8 mouse cellular contexts compared by ENCODE assay signal in genomic region chr2:11705201-11706025, GRCm38 (mm10). TPM values are rescaled to one million over a fixed set of nuclear protein-coding genes. Genes with fewer than 3 reads are reported as not detected.
DNase-seq lines count a peak whose midpoint lies in the region; ATAC-seq and TF ChIP-seq lines count a peak whose summit lies in the region.

Il15ra (plus strand) TSS chr2:11705290.

- TF ChIP-seq POLR2A in bone marrow, adult 2 months (IDR thresholded peaks at IDR 0.05; ENCODE audit: borderline replicate concordance, control insufficient read depth, low read depth, low read length): peak; percentile 47; the same call in 1 of the 2 replicates

- H3K4me2 ChIP-seq in forebrain, embryonic 11.5 days (ENCODE audit: low read depth, low read length, severe bottlenecking): peak within 1 kb of the TSS; percentile 94
- H3K4me2 ChIP-seq in heart, embryonic 14.5 days (ENCODE audit: low read length): peak within 1 kb of the TSS; percentile 98
- peak within 1 kb of the TSS; percentile 71 for H3K4me2 ChIP-seq in liver, embryonic 15.5 days
- H3K4me2 ChIP-seq in neural tube, embryonic 11.5 days (ENCODE audit: low read depth): peak within 1 kb of the TSS; percentile 99
- peak within 1 kb of the TSS; percentile 99 for H3K4me2 ChIP-seq in stomach, postnatal 0 days (replicated peaks; ENCODE audit: low read depth)

- DNase-seq in CD4-positive, CD25-positive, alpha-beta regulatory T cell, adult 2 months (ENCODE audit: low read depth, low spot score): peak; percentile 79
- peak; percentile 70 for DNase-seq in forebrain, embryonic 11.5 days (ENCODE audit: low spot score)
- DNase-seq in kidney, postnatal 10 days: peak; percentile 87
- DNase-seq in neural tube, embryonic 11.5 days (ENCODE audit: low spot score): peak; percentile 48
- DNase-seq in stomach, postnatal 0 days (ENCODE audit: low spot score): peak; percentile 74

- no peaks in the 10 kb centered on the region for H3K36me3 ChIP-seq in forebrain, embryonic 11.5 days (ENCODE audit: control insufficient read depth, insufficient read depth, low read length)
- H3K36me3 ChIP-seq in heart, embryonic 14.5 days (ENCODE audit: control insufficient read depth, insufficient read depth, low read length): no peaks in the 10 kb centered on the region
- no peaks in the 10 kb centered on the region for H3K36me3 ChIP-seq in liver, embryonic 15.5 days (replicated peaks)
- no peaks in the 10 kb centered on the region for H3K36me3 ChIP-seq in neural tube, embryonic 11.5 days (ENCODE audit: control insufficient read depth, insufficient read depth, low read length)
- no peaks in the 10 kb centered on the region for H3K36me3 ChIP-seq in stomach, postnatal 0 days (ENCODE audit: control insufficient read depth, insufficient read depth, low read length)

- 1% methylated on average over 37 of the region's 37 CpGs for WGBS in bone marrow, adult 2 months
- WGBS in forebrain, embryonic 11.5 days: 1% methylated on average over 37 of the region's 37 CpGs
- WGBS in heart, embryonic 14.5 days: under 1% methylated on average over 37 of the region's 37 CpGs
- WGBS in liver, embryonic 15.5 days (ENCODE audit: insufficient replicate concordance): under 1% methylated on average over 37 of the region's 37 CpGs
- WGBS in neural tube, embryonic 11.5 days: under 1% methylated on average over 37 of the region's 37 CpGs
- under 1% methylated on average over 37 of the region's 37 CpGs for WGBS in stomach, postnatal 0 days

- ATAC-seq in forebrain, embryonic 11.5 days (replicated peaks; ENCODE audit: low FRiP score): peak; percentile 57
- peak; percentile 80 for ATAC-seq in heart, embryonic 14.5 days (ENCODE audit: insufficient number of reproducible peaks, insufficient read depth, low FRiP score, low read depth)
- ATAC-seq in liver, embryonic 15.5 days (ENCODE audit: insufficient read depth): peak; percentile 64
- peak; percentile 56 for ATAC-seq in neural tube, embryonic 11.5 days (ENCODE audit: insufficient read depth, low FRiP score, low TSS enrichment)
- ATAC-seq in stomach, postnatal 0 days (ENCODE audit: low FRiP score, low TSS enrichment): peak; percentile 75

- peak within 1 kb of the TSS; percentile 95 for H3K4me3 ChIP-seq in bone marrow, adult 2 months (replicated peaks; ENCODE audit: control insufficient read depth, low read depth, low read length)
- H3K4me3 ChIP-seq in forebrain, embryonic 11.5 days (ENCODE audit: low read depth, low read length): peak within 1 kb of the TSS; percentile 55
- H3K4me3 ChIP-seq in heart, embryonic 14.5 days (ENCODE audit: control insufficient read depth in 1 of 2, insufficient read depth in 1 of 2, low read depth in 1 of 2, low read length in 2 of 2): peak within 1 kb of the TSS; percentile 81 to 85
- peak within 1 kb of the TSS; percentile 64 for H3K4me3 ChIP-seq in liver, embryonic 15.5 days (replicated peaks)
- peak within 1 kb of the TSS; percentile 64 for H3K4me3 ChIP-seq in neural tube, embryonic 11.5 days (ENCODE audit: low read depth, low read length)
- peak within 1 kb of the TSS; percentile 76 for H3K4me3 ChIP-seq in stomach, postnatal 0 days (ENCODE audit: low read depth, low read length)

- TF ChIP-seq CTCF in bone marrow, adult 2 months (IDR thresholded peaks at IDR 0.05; ENCODE audit: control insufficient read depth, insufficient read depth, low read length): no peak
- TF ChIP-seq CTCF in stomach, postnatal 0 days (IDR thresholded peaks at IDR 0.05; ENCODE audit: low read depth): no peak; the same call in 1 of the 2 replicates

- peak within 1 kb of the TSS; percentile 54 for H3K9ac ChIP-seq in forebrain, embryonic 11.5 days (ENCODE audit: low read length)
- peak within 1 kb of the TSS; percentile 80 for H3K9ac ChIP-seq in heart, embryonic 14.5 days (ENCODE audit: low read length)
- H3K9ac ChIP-seq in liver, embryonic 15.5 days: peak within 1 kb of the TSS; percentile 55
- H3K9ac ChIP-seq in neural tube, embryonic 11.5 days (ENCODE audit: low read length): peak within 1 kb of the TSS; percentile 59
- H3K9ac ChIP-seq in stomach, postnatal 0 days (ENCODE audit: low read length): peak within 1 kb of the TSS; percentile 73

- no peaks in the 10 kb centered on the region for H3K9me3 ChIP-seq in forebrain, embryonic 11.5 days (ENCODE audit: control insufficient read depth, low read length)
- no peaks in the 10 kb centered on the region for H3K9me3 ChIP-seq in heart, embryonic 14.5 days (ENCODE audit: control insufficient read depth, low read length)
- H3K9me3 ChIP-seq in liver, embryonic 15.5 days (replicated peaks): no peaks in the 10 kb centered on the region
- H3K9me3 ChIP-seq in neural tube, embryonic 11.5 days (ENCODE audit: control insufficient read depth, low read length): no peaks in the 10 kb centered on the region
- no peaks in the 10 kb centered on the region for H3K9me3 ChIP-seq in stomach, postnatal 0 days (ENCODE audit: control insufficient read depth, low read length)

- no peak for TF ChIP-seq EP300 in stomach, postnatal 0 days (optimal IDR thresholded peaks at IDR 0.05)

- H3K4me1 ChIP-seq in bone marrow, adult 2 months (ENCODE audit: control insufficient read depth, insufficient read depth, low read length): peaks cover 3% of the 10 kb centered on the region; the same call in 1 of the 2 replicates
- peaks cover 5% of the 10 kb centered on the region; the same call in 1 of the 2 replicates for H3K4me1 ChIP-seq in forebrain, embryonic 11.5 days (replicated peaks; ENCODE audit: control insufficient read depth, insufficient read depth, low read length)
- H3K4me1 ChIP-seq in heart, embryonic 14.5 days (ENCODE audit: control insufficient read depth in 2 of 2, insufficient read depth in 2 of 2, low read length in 2 of 2): peaks cover 5 to 7% of the 10 kb centered on the region in 2 experiments; a peak in 3 of 4 replicates
- H3K4me1 ChIP-seq in liver, embryonic 15.5 days (replicated peaks): peaks cover 27% of the 10 kb centered on the region
- 0 out of 2 replicates have a peak, but pooled peaks cover 6% of the 10 kb centered on the region for H3K4me1 ChIP-seq in neural tube, embryonic 11.5 days (ENCODE audit: control insufficient read depth, insufficient read depth, low read length)
- no peaks in the 10 kb centered on the region for H3K4me1 ChIP-seq in stomach, postnatal 0 days (replicated peaks; ENCODE audit: control insufficient read depth, insufficient read depth)

- H3K27ac ChIP-seq in bone marrow, adult 2 months (ENCODE audit: control insufficient read depth, insufficient read depth, low read depth, low read length, poor library complexity): peak within 1 kb of the TSS; percentile 57
- H3K27ac ChIP-seq in forebrain, embryonic 11.5 days (ENCODE audit: low read depth, low read length): no peak within 1 kb of the TSS
- H3K27ac ChIP-seq in heart, embryonic 14.5 days (replicated peaks in 1 of 2; ENCODE audit: control insufficient read depth in 1 of 2, insufficient read depth in 1 of 2, low read depth in 2 of 2, low read length in 2 of 2): peak within 1 kb of the TSS; percentile 65 to 75
- peak within 1 kb of the TSS; percentile 62; the same call in 1 of the 2 replicates for H3K27ac ChIP-seq in liver, embryonic 15.5 days (replicated peaks)
- H3K27ac ChIP-seq in neural tube, embryonic 11.5 days (ENCODE audit: low read depth, low read length): no peak within 1 kb of the TSS
- peak within 1 kb of the TSS; percentile 67 for H3K27ac ChIP-seq in stomach, postnatal 0 days (replicated peaks)

- peaks cover 10% of the 10 kb centered on the region for H3K27me3 ChIP-seq in forebrain, embryonic 11.5 days (ENCODE audit: control insufficient read depth, insufficient read depth, low read length)
- no peaks in the 10 kb centered on the region for H3K27me3 ChIP-seq in heart, embryonic 14.5 days (ENCODE audit: control insufficient read depth, insufficient read depth, low read length)
- peaks cover 6% of the 10 kb centered on the region; the same call in 1 of the 2 replicates for H3K27me3 ChIP-seq in liver, embryonic 15.5 days
- peaks cover 7% of the 10 kb centered on the region for H3K27me3 ChIP-seq in neural tube, embryonic 11.5 days (ENCODE audit: control insufficient read depth, insufficient read depth, low read length)
- H3K27me3 ChIP-seq in stomach, postnatal 0 days (ENCODE audit: control insufficient read depth, insufficient read depth, low read length): no peaks in the 10 kb centered on the region

RNA-seq across cellular contexts. Expression of gene Il15ra, which starts in this region (rescaled TPM):
- 9.3 and 10.4 TPM in 2 replicates for polyA plus RNA-seq in bone marrow, adult 2 months (2011; ENCODE audit: insufficient read depth, insufficient read length, low replicate concordance, missing spikeins)
- 0.13 and 0.25 TPM in 2 replicates for polyA plus RNA-seq in forebrain, embryonic 11.5 days (2014; fragmentation: Nextera tagmentation; extraction: Ambion mirVana)
- polyA plus RNA-seq in heart, embryonic 14.5 days (2014; fragmentation: Nextera tagmentation; extraction: Ambion mirVana): 11.4 and 12.2 TPM in 2 replicates
- polyA plus RNA-seq in liver, embryonic 15.5 days (2015; fragmentation: Nextera tagmentation; extraction: Ambion mirVana): 6.2 and 7.2 TPM in 2 replicates
- polyA plus RNA-seq in neural tube, embryonic 11.5 days (2014; fragmentation: Nextera tagmentation; extraction: Ambion mirVana): 0.41 and 0.82 TPM in 2 replicates
- polyA plus RNA-seq in stomach, postnatal 0 days (2015; fragmentation: Nextera tagmentation; extraction: Ambion mirVana): 2.5 and 3.4 TPM in 2 replicates

Comparison
In these comparisons a context has a peak if more than half of its experiments do, and no peak if none do; other contexts are left out.
1. Peak in DNase-seq, ATAC-seq, H3K4me3 ChIP-seq, H3K9ac ChIP-seq and H3K4me2 ChIP-seq in forebrain, embryonic 11.5 days; RNA of the gene not detected or under 1 TPM.
2. Peak in DNase-seq, ATAC-seq, H3K4me3 ChIP-seq, H3K9ac ChIP-seq and H3K4me2 ChIP-seq in neural tube, embryonic 11.5 days; RNA of the gene not detected or under 1 TPM.
3. H3K27ac ChIP-seq: peak in bone marrow, adult 2 months (single experiment), heart, embryonic 14.5 days (2 of 2), liver, embryonic 15.5 days (single experiment) and stomach, postnatal 0 days (single experiment); none in forebrain, embryonic 11.5 days (single experiment) and neural tube, embryonic 11.5 days (single experiment).
4. Peak in every context shown above with its lines, with median percentiles within 50 percentile points of each other: DNase-seq, H3K4me3 ChIP-seq, ATAC-seq, H3K4me2 ChIP-seq and H3K9ac ChIP-seq.